Mouse (Mus musculus): Measurements from ENCODE around the gene Ildr1. TPM values are rescaled to one million over a fixed set of nuclear protein-coding genes. Genes with fewer than 3 reads are reported as not detected.

Gene Ildr1
- not detected for total RNA-seq (2021)
- long read RNA-seq, experiment 1: 0 reads
- long read RNA-seq, experiment 2: 0 reads

GRCm38 (mm10) chr16:36693818-36694413 lies at the start of gene Ildr1:
Gene Ildr1, plus strand, starts transcription at chr16:36693978.
- DNase-seq: no peak

DNA sequence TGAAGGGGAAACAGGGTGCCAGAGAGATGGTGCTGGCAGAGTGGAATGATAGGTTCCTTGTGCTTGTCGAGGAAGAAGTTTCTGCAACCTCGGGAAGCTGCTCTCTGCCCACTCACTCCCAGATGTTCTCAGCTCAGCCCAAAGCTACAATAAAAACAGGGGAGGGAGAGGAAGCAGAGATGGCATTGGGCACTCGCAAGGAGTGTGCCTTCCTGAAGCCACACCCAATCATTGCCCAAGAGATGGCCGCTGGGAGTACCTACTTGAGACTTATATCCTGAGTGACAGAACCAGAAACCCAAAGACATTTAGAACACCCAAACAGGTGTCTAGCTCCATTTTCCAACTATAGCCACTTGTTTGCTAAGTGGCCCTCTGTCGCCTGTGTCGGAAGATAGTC lies 48.7 kb upstream of the Ildr1 start:
- DNase-seq: no peak

DNA sequence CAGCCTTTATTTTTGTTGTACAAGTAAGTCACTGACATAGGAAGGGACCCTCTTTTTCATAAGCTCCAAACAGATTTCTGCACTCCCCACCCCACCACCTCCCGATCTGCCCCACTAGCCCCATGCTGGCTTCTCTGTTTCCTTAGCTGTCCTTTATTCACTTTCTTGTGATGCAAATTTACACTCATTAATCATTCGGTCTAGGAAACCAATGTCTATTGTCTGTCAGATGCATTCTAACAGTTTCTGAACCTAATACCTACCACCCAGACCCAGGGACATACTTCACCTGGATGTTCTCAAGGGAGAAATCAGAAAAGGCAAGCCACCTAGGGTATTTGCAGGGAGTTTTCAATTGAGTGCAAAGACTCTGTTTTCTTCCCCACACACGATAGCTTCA lies 44.5 kb upstream of the Ildr1 start:
- DNase-seq: no peak

DNA sequence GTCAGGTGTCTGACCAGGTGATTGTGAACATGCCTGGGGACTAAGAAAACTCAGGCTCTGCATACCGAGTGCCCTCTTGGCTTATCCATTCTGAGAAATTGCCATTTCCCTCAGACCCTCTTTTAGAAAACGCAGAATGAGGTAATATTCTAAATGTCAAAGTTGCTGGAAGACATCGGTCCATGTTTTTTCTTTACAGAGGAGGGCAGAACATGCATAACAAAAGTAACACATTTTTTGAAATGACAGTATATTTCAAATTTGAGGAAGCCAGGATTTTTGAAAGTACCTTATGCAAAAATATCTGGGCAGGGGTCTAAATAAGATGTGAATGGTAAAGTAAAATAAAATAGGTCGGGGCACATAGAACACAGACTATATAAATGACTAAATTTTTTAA lies 43.3 kb upstream of the Ildr1 start:
- DNase-seq: no peak

- no peak for DNase-seq
Observed at GRCm38 (mm10) chr16:36651174-36651766, 42.5 kb upstream of the Ildr1 start.

DNA sequence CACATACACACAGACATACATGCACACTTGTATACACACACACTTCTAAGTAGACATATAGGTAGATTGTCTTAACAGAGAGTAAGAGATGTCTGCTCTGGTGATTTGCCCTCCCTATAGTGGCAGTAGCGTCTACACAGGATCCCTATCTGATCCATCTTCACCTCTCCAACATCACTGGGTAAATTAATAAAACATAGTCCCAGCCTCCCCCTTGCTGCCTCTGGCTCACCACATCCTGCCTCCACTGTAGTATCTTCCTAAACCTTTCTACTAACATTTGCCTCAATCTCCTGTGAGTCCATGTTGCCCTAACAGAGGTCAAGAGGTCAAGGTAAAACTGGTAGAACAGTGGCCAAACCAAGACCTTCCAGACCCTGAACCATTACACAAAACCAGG lies 38.6 kb upstream of the Ildr1 start:
- no peak for DNase-seq

GRCm38 (mm10) chr16:36655910-36656309 lies 37.9 kb upstream of the Ildr1 start:
- no peak for DNase-seq

DNA sequence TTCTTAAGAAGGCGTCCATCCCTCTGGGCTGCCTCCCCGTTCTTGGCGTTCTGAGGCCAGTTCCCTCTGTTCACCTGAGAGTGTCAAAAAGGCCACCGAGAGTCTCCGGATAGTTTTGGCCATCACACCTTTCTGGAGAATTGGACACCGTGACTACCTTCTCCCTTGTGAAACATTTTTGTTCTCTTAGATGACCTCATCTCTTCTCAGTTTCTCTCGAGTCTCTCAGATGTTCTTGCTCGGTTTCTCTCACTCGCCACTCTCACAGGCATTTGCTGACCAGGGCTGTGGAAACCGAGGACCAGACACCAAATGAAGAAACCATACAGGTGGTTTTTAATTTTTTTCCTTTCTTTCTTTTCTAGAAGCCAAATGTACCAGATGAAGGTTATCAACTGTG lies 32.4 kb upstream of the Ildr1 start:
- no peak for DNase-seq

- no peak for DNase-seq
Observed at GRCm38 (mm10) chr16:36663484-36663883, 30.3 kb upstream of the Ildr1 start.

- DNase-seq: no peak
Observed at GRCm38 (mm10) chr16:36665782-36666181, 28.0 kb upstream of the Ildr1 start, which contains the start of gene Cd86. Gene Cd86, minus strand, starts transcription at chr16:36666081.

DNA sequence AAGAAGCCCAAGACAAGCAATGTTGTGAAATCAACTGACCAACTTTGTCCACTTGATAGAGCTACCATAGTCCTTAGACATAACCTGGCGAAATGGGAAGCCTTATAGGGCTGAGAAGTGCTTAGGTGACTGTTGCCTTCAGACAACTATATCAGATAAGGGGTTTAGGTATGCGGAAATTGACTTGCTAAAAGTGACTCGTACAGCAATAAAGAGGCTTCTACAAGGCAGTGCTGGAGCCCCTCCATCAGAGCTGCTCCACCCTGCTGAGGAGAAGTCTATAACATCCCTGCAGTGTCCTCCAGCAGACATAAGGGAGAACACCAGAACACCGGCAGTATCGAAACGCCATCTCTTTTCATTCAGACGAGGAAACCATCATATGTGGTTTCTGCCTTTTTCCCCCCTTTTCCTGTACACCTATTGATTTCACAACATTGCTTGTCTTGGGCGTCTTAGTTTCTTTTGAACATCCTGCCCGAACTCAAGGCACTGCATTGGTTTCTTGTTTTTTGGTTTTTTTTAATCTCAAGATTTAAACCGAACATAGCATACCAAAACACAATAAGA lies 27.2 kb upstream of the Ildr1 start:
- DNase-seq: no peak

GRCm38 (mm10) chr16:36670590-36670989 lies 23.2 kb upstream of the Ildr1 start:
- DNase-seq: no peak

DNA sequence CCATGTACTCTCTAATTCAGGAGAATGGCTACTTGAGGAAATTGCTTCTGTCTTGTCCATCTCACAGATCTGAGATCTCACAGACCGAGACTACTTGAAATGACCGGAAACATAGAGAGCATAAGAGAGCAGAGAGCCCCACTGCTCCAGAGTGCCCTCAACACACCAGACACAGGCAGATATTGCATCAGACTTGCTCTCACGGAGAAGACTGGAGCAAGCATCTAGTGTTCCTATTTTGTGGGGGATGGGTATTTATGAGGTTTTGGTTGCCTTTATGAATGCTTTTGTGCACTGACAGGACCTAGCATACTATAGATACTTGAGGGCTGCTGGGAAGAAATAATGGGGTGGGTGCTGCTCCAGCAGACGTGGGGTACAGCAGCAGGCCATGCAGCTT lies 20.6 kb upstream of the Ildr1 start:
- no peak for DNase-seq

DNA sequence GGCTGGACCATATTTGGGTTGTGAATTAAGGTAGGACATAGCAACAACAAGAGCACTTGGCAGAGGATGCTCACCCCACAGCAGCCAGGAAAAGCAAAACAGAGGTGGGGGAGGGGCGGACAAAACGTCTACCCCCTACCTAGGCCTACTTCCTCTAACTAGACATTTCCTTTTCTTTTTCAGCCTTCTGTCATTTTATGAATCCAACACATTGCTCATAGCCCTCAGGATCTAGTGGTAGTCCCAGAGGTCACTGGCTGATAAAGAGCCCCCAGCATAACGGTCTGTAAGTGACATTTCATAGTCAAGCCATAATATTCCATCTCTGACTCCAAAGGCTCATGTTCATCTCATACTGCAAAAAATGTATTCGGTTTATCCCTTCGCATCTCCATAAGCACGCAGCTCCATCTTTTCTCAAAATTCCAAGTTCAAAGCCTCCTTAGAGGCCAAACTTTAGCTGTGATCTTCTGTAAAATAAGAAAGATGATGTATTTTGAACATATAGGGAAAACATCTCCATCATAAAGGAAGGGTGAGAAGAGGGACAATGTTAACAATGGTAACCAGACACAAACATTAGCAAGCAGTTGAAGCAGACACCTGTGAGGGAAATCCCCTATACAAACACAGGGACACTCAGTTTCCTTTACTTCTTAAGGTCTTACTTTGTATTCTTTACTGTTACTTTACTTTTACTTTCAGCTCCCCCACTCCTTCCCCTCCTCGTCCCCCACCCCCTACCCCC lies 19.1 kb upstream of the Ildr1 start:
- no peak for DNase-seq

- no peak for DNase-seq
Observed at GRCm38 (mm10) chr16:36675304-36675703, 18.5 kb upstream of the Ildr1 start.

- no peak for DNase-seq
Observed at GRCm38 (mm10) chr16:36675902-36676301, 17.9 kb upstream of the Ildr1 start.

- no peak for DNase-seq
Observed at GRCm38 (mm10) chr16:36681829-36682228, 11.9 kb upstream of the Ildr1 start.

DNA sequence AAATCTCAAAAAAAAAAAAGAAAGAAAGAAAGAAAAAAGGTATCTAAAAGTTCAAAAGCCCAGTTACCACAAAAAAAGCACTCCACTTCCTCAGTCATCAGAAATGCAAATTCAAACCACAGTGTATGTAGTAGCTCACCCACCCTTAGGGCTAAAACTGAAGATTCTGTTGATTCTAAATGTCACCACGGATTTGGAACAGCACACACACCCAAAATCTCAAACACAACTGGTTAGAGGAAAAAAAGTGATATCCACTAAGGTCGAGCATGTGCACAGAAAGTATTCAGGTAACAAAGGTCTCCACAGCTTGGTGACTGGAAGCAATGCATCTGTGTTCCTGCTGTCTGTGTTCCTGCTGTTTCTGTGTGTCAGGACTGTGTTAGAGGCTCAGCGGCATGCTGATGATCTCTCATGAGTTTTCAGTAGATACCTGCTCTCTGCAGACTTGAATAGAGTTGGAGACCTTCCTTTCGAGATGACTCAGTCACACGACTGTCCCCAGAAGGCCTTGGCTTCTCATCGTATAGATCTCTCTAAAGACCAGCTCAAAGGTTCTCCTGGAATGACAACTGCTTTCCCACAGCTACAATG lies 9.4 kb upstream of the Ildr1 start:
- no peak for DNase-seq

DNA sequence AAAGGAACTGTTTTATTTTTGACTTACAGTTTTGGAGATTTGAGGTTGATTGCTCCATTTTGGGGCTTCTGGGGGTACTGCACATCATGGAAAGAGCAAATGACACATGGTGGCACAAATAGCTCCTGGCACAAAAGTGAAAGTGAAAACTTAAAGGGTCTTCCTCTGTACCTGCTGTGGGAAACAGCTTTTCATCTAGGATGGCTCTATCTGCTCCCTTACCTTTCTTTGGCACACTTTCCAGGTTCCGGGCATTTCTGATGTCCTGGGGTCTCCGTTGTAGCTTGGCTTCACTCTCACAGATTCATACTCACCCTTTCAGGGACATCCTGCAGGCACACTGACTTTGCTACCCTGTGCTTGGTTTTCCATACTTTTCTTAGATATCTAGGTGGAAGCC lies 5.7 kb upstream of the Ildr1 start:
- DNase-seq: no peak

GRCm38 (mm10) chr16:36691484-36691883 lies 2.3 kb upstream of the Ildr1 start:
- no peak for DNase-seq

DNA sequence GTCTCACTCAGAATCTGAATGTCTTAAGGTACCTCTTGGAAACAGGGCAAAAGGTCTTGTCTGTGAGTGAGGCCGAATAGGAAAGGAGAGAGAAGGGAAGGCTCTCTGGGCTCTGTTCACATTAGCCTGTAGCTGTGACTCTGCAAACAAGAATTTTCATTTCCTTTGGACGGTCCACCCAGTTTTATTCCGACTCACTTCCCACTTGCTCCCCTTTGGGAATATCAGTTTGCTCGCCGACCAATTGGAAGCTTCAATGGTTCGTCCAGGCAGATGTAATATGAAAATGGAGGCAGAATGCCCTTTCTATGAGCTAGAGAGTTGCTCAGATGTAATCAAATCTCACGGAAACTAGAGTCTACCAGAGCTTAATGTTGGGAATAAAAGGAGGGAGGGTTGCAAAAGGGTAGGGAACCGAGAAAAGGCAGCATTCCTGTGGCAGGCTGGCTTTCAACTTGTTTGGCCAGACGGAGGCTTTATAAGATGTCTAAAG lies 1.1 kb downstream of the Ildr1 start:
- no peak for DNase-seq

DNA sequence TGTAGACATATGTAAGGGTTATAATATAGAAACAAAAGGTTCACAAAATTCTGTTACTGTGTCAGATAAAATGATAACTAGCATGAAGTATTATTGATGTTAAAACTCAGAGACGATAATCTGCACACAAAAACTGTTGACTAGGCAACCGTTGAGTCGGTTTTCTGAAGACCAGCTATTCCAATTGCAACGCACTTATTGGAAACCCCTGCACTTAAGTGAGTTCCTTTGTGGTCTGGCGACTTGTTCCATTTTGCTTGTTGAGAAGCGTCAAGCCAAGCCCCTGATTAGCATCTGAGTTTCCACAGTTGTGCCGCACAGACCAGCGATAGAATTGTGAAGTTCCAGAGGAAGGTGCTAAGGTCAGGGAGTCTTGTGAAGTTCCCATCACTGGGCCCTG lies 3.6 kb downstream of the Ildr1 start:
- DNase-seq: no peak

DNA sequence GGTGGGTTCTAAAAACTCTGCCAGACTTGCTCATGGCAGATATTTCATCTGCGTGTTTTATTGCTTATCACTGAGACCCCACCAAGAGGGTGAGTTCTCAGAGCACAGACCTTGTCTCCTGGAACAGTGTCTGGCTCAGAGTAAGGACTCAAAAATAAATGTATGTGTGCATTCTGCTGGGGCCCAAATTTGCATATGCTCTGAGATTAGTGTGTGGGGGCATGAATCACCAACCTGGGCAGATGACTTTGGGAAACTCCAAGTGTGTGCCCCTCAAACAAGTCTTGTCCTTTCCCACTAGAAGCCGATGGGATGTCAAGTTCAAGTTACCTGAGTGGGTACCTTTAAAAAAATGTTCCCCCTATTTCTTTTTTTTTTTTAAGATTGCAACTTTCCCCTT lies 6.7 kb downstream of the Ildr1 start:
- DNase-seq: no peak

Measured in adrenal gland, postnatal 36 days (tissue).